Comparison of ENCODE assay signal across 17 mouse cellular contexts in genomic region chr15:25812479-25812878, GRCm38 (mm10). TPM values are rescaled to one million over a fixed set of nuclear protein-coding genes. Genes with fewer than 3 reads are reported as not detected.
DNase-seq lines count a peak whose midpoint lies in the region; ATAC-seq and TF ChIP-seq lines count a peak whose summit lies in the region.
"Had no signal": no experiment of that assay in that cellular context is flagged by ENCODE, and none has a peak within 500 bp of the region (broad histone marks: within the 10 kb centered on the region; RNA-seq: fewer than 3 reads in every experiment).

No protein-coding gene starts in this region.

- no peak for TF ChIP-seq CTCF in small intestine, adult 2 months (IDR thresholded peaks at IDR 0.05; ENCODE audit: extremely low read depth, insufficient read length, insufficient replicate concordance, low read depth, low read length)

- H3K9me3 ChIP-seq in heart, embryonic 15.5 days (replicated peaks): no peaks in the 10 kb centered on the region
- H3K9me3 ChIP-seq: embryonic facial prominence, embryonic 12.5 days; heart, embryonic 10.5 days had no signal

- no peak overlapping the region for H3K4me3 ChIP-seq in heart, embryonic 15.5 days
- H3K4me3 ChIP-seq in small intestine, adult 2 months (ENCODE audit: low read depth, low read length): peak overlapping the region; percentile 16; the same call in 1 of the 2 replicates
- H3K4me3 ChIP-seq: embryonic facial prominence, embryonic 12.5 days; forebrain, embryonic 10.5 days; heart, embryonic 10.5 days; neural tube, embryonic 13.5 days had no signal

- WGBS in heart, embryonic 15.5 days: 60% methylated on average over 12 of the region's 12 CpGs
- WGBS in small intestine, adult 2 months: 79% methylated on average over 12 of the region's 12 CpGs

- no peak for ATAC-seq in heart, embryonic 15.5 days (replicated peaks; ENCODE audit: insufficient number of reproducible peaks, insufficient read depth, low FRiP score, low read depth)
- ATAC-seq: hindbrain, postnatal 0 days had no signal

- intact Hi-C loops in heart, postnatal 10 days (cut with DNase I): no loop called here

- no peak for DNase-seq in heart, postnatal 10 days
- DNase-seq in thymus, adult 18-20 months: peak; percentile 23 to 25
- DNase-seq in thymus, postnatal 0 days (ENCODE audit: low spot score): no peak
- no peak for DNase-seq in MN1 (ENCODE audit: low spot score)
- DNase-seq in urinary bladder, adult 2 months (ENCODE audit: low spot score): no peak
- DNase-seq in adrenal gland, postnatal 36 days: no peak
- DNase-seq: adrenal gland, postnatal 10 days; cerebellum, postnatal 25 days; liver; midbrain, embryonic 14.5 days had no signal

- H3K27me3 ChIP-seq in heart, embryonic 15.5 days: no peaks in the 10 kb centered on the region
- H3K27me3 ChIP-seq in small intestine, adult 2 months (ENCODE audit: control insufficient read depth, insufficient read depth, low read length): no peaks in the 10 kb centered on the region
- H3K27me3 ChIP-seq: embryonic facial prominence, embryonic 12.5 days; neural tube, embryonic 13.5 days had no signal

- H3K4me2 ChIP-seq in heart, embryonic 15.5 days: peak overlapping the region; percentile 34
- H3K4me2 ChIP-seq: embryonic facial prominence, embryonic 12.5 days; neural tube, embryonic 13.5 days had no signal

- H3K27ac ChIP-seq in heart, embryonic 15.5 days: no peak overlapping the region
- H3K27ac ChIP-seq in small intestine, adult 2 months (ENCODE audit: insufficient read depth, low read depth, low read length): no peak overlapping the region
- H3K27ac ChIP-seq: embryonic facial prominence, embryonic 12.5 days; forebrain, embryonic 10.5 days; heart, embryonic 10.5 days; hindbrain, postnatal 0 days; neural tube, embryonic 13.5 days had no signal

- H3K9ac ChIP-seq in heart, embryonic 15.5 days: no peak overlapping the region
- H3K9ac ChIP-seq: embryonic facial prominence, embryonic 12.5 days; neural tube, embryonic 13.5 days had no signal

- H3K4me1 ChIP-seq in heart, embryonic 15.5 days (replicated peaks): peaks cover 9% of the 10 kb centered on the region
- no peaks in the 10 kb centered on the region; the same call in 1 of the 2 replicates for H3K4me1 ChIP-seq in small intestine, adult 2 months (ENCODE audit: control insufficient read depth, insufficient read depth, insufficient read length, low read length)
- H3K4me1 ChIP-seq: forebrain, embryonic 10.5 days; neural tube, embryonic 13.5 days had no signal

- no peak for TF ChIP-seq POLR2A in small intestine, adult 2 months (IDR thresholded peaks at IDR 0.05; ENCODE audit: low read depth, low read length)

- H3K36me3 ChIP-seq in heart, embryonic 15.5 days: peaks cover 22% of the 10 kb centered on the region
- peaks cover 49% of the 10 kb centered on the region for H3K36me3 ChIP-seq in small intestine, adult 2 months (ENCODE audit: control insufficient read depth, insufficient read depth, low read length)

RNA-seq across cellular contexts. Expression of gene Retreg1, which starts 30.5 kb away (rescaled TPM):
- 60.3 and 84.6 TPM in 2 replicates for polyA plus RNA-seq in heart, embryonic 15.5 days (2015; fragmentation: Nextera tagmentation; extraction: Ambion mirVana)
- 100 to 1,000 TPM; 151 to 159 TPM for total RNA-seq in heart, postnatal 10 days (2021)
- polyA plus RNA-seq in thymus, postnatal 0 days (2015; fragmentation: Nextera tagmentation; extraction: Ambion mirVana): 25.4 and 27.3 TPM in 2 replicates
- polyA plus RNA-seq in small intestine, adult 2 months (2012; rRNA removed): 5.3 and 7.5 TPM in 2 replicates
- 12.3 and 13.6 TPM in 2 replicates for polyA plus RNA-seq in urinary bladder, adult 2 months (2012; rRNA removed)
- total RNA-seq in adrenal gland, postnatal 36 days (2021): 10 to 100 TPM; 27.3 to 49.5 TPM

Comparison
In these comparisons a context has a peak if more than half of its experiments do, and no peak if none do; other contexts are left out.
1. DNase-seq: peak in thymus, adult 18-20 months (2 of 2); none in heart, postnatal 10 days (0 of 2), thymus, postnatal 0 days (single experiment), MN1 (single experiment), urinary bladder, adult 2 months (single experiment) and adrenal gland, postnatal 36 days (0 of 2).